Mouse (Mus musculus): ENCODE measurements around the gene Tac2.

Gene Tac2

DNA sequence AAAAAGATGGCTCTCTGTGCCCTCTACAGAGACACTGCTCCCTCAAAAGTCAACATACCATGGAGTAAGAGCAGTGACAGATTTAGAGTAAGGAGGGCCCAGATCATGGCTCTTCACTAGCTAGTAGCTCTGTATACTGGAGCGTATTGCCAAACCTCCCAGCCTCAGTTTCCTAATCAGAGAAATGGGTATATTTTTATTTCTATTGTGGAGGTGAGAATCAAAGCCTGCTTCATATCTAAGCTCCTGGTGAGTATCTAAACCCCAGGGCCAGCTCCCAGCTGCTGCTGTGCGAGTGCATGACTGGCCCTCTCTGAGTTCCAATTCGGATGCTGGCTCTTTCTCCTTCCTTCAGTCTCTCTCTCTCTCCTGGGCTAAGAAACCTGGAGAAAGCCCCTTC, at the start of gene Tac2:
Gene Tac2, plus strand, starts transcription at position 301 of the 400 bp plus-strand sequence.
- no peak for DNase-seq (ENCODE audit: low spot score in 2 of 2)

DNA sequence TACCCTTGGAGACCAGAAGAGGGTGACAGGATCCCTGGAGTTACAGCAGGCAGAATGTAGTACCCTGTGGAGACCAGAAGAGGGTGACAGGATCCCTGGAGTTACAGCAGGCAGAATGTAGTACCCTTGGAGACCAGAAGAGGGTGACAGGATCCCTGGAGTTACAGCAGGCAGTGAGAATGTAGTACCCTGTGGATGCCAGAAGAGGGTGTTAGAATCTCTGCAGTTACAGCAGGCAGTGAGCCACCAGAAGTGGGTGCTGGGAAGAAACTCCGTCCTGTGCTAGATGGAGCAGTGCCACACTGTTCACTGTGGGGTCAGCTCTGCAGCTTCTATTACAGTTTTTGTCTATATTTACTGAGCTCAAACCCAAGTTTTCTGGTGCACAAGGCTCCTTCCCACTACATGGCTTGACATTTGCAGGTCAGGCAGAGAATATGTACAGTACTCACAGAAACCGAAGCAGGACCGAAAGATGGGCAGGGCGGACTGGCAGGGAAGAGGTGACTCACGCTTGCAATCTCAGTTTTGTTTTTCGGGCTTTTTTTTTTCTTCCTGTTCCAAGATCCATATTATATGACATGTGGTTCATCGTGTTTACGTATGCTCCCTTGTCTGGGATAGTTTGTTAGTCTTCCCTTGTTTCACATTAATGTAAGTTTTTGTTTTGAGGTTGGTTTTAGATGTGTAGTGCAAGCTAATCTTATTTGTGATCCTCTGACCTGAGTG, 49.3 kb upstream of the Tac2 start:
- peak; percentile 39 to 73 for DNase-seq (ENCODE audit: low spot score in 2 of 2)

GRCm38 (mm10) chr10:127675859-127676398, 48.3 kb upstream of the Tac2 start:
- DNase-seq (ENCODE audit: low spot score in 2 of 2), result no peak

GRCm38 (mm10) chr10:127676691-127677548, 47.4 kb upstream of the Tac2 start:
- DNase-seq (ENCODE audit: low spot score in 2 of 2), result peak; percentile 84 to 87

- peak in 1 of 2 experiments; percentile 54 for DNase-seq (ENCODE audit: low spot score in 2 of 2)
These were observed 46.5 kb upstream of the Tac2 start for GRCm38 (mm10) chr10:127677591-127678336.

DNA sequence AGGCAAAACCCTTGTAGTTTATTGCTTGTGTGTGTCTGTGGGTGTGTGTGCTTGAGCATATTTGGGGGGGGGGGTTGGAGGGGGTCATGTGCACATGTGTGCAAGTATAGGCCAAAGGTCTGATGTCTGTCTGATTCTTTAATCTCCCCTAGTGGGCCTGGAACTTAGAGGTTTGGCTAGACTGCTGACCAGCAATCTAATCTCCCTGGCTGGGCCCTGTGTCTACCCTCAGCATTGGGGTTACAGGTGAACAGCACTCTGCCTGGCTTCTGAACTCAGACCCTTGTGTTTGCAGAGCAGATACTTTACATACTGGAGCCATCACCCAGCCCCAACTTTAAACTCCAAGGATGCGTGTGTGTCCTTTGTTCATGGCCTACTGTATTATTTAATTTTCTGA, 45.1 kb upstream of the Tac2 start:
- no peak for DNase-seq (ENCODE audit: low spot score in 2 of 2)

DNA sequence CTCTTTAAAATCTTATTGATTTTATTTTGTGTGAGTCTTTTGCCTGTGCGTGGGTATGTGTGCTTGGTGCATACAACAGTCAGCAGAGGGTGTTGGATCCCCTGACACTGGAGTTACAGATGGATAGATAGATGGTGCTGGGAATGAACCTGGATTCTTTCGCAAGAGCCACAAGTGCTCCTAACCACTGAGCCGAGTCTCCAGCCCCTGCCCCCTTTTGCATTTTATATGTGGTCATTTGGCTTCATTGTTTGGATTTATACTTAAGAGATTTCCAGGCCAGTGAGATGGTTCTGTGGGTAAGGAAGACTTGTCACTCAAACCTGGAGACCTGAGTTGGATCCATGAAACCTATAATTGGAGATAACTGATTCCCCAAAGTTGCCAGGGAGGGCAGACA, 44.4 kb upstream of the Tac2 start:
- DNase-seq (ENCODE audit: low spot score in 2 of 2), result no peak

DNA sequence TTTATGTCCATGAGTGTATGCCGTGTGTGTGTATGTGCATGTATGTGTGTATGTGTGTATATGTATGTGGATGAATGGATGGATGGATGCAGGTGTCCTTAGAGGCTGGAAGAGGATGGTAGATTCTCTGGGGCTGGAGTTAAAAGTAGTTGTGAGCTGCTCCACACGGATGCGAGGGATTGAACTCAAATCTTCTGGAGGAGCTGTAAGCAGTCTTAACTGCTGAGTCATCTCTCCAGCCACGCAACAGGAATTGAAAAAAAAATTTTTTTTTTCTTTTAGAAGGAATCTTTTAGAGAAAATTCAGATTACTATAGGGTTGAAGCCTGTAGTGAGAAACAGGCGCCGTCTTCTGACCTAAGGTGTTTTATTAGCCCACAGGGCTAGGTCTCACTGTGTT, 41.4 kb upstream of the Tac2 start:
- no peak for DNase-seq (ENCODE audit: low spot score in 2 of 2)

GRCm38 (mm10) chr10:127691053-127691452, 33.2 kb upstream of the Tac2 start:
- no peak for DNase-seq (ENCODE audit: low spot score in 2 of 2)

- DNase-seq (ENCODE audit: low spot score in 2 of 2), result no peak
These were observed 29.6 kb upstream of the Tac2 start for GRCm38 (mm10) chr10:127694636-127695035.

DNA sequence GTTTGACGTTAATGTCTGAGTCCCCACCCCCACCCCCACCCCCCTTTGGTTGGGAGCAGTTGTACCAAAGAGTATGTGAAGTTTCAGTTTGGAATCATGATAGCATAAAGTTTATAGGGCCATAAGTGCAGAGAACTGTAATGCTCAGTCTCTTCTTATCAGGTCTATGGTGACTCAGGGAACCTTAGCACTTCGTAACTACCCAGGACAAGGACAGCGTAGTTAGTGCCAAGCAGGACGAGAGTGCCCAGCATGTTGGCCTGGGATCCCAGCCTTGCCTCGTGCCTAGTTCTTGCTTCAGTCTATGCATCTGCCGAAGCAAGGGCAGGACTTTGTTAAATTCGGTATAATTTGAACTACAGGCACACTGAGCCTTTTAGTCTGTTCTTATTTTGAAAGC, 28.5 kb upstream of the Tac2 start:
- DNase-seq (ENCODE audit: low spot score in 2 of 2), result no peak

DNA sequence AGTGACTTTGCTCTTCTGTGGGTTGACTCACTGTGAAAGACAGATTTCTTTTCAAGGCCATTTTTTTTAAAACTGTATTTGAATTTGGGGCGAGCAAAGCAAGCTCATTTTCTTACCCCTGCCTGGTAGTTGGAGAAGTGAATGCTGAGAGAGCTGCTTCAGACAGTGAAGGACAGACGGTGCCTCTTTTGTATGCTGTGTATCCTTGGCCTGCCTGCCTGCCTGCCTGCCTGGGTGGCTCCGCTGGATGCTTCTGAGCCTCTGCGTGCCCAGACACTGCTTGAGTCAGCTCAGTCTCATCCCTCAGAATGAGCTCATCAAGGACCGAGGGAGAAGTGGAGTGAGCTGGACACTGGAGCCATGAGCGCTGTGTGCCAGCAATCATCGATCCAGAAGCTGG, 25.3 kb upstream of the Tac2 start:
- no peak for DNase-seq (ENCODE audit: low spot score in 2 of 2)

- no peak for DNase-seq (ENCODE audit: low spot score in 2 of 2)
These were observed 21.0 kb upstream of the Tac2 start for GRCm38 (mm10) chr10:127703299-127703698.

DNA sequence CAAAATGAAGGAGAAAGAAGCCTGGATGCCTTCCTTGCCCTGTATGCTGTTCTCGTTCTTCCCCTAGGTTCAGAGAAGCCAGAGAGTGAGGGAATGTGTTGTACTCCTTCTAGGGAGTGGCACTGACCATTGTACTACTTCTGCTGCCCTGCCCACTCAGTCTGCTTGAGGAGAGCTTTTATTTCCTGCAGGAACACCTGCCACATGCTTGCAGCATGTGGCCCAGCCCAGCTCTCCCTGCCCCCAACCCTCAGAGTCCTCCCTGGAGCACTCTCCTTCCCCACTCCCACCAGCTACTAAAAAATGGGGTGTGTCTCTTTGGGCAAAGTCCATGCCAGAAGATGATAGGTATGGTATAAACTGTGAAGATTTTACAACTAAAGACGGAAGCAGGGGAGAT, 20.0 kb upstream of the Tac2 start:
- no peak for DNase-seq (ENCODE audit: low spot score in 2 of 2)

GRCm38 (mm10) chr10:127704766-127705220, 19.5 kb upstream of the Tac2 start, which contains the start of gene Myo1a:
Gene Myo1a (plus strand): TSS chr10:127705170.
- DNase-seq (ENCODE audit: low spot score in 2 of 2), result no peak

GRCm38 (mm10) chr10:127705783-127706182, 18.5 kb upstream of the Tac2 start:
- DNase-seq (ENCODE audit: low spot score in 2 of 2), result no peak

- DNase-seq (ENCODE audit: low spot score in 2 of 2), result no peak
These were observed 16.6 kb upstream of the Tac2 start for GRCm38 (mm10) chr10:127707721-127708120.

DNA sequence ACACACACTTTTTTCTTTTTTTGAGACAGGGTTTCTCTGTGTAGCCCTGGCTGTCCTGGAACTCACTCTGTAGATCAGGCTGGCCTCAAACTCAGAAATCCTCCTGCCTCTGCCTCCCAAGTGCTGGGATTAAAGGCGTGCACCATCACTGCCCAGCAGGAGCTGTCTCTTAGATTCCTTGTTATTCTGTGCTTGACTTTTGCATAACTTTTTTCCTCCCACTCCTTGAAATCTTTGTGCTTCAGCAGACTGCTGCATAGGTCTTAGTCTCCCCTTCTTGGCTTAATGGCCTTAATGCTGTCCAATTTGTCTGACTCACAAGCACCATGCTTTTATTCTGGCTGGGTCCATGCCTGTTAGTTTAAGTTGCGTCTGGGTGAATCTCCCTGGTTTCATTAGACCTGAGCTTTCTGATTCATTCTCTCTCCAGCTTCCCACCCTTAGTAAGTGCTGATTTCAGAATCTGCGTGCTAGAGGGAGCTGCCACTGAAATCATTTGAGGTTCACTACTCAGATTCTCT, 15.4 kb upstream of the Tac2 start:
- no peak for DNase-seq (ENCODE audit: low spot score in 2 of 2)

DNA sequence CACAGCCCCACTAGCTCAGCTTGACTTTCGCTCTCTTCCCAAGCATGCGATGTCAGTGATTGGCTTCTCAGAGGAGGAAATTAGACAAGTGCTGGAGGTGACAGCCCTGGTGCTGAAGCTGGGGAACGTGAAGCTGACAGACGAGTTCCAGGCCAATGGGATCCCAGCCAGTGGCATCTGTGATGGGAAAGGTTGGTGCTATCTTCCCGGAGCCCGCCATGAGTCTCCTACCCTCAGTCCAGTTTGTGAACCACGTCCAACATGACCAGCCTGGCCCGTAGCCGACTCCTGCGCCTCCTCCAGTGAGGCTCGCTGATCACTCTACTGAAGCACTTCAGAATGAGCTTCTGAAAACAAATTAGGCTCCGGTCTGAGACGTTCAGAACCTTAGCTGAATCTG, 13.9 kb upstream of the Tac2 start:
- no peak for DNase-seq (ENCODE audit: low spot score in 2 of 2)

DNA sequence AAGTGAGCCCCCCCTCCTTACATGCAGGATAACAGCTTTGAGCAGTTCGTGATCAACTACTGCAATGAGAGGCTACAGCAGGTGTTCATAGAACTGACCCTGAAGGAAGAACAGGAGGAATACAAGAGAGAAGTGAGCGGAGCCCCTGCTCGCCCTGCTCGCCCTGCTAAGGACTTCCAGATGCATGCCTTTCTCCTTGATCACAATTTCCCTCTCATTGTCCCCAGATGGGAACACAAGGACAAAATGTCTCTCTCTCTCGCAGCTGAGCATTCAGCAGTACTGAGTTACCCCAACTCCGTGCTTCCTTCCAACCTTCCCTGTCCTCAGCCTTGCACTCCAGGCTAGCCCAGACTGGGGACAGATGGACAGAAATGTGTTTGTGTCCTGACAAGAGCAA, 11.5 kb upstream of the Tac2 start:
- DNase-seq (ENCODE audit: low spot score in 2 of 2), result no peak

DNA sequence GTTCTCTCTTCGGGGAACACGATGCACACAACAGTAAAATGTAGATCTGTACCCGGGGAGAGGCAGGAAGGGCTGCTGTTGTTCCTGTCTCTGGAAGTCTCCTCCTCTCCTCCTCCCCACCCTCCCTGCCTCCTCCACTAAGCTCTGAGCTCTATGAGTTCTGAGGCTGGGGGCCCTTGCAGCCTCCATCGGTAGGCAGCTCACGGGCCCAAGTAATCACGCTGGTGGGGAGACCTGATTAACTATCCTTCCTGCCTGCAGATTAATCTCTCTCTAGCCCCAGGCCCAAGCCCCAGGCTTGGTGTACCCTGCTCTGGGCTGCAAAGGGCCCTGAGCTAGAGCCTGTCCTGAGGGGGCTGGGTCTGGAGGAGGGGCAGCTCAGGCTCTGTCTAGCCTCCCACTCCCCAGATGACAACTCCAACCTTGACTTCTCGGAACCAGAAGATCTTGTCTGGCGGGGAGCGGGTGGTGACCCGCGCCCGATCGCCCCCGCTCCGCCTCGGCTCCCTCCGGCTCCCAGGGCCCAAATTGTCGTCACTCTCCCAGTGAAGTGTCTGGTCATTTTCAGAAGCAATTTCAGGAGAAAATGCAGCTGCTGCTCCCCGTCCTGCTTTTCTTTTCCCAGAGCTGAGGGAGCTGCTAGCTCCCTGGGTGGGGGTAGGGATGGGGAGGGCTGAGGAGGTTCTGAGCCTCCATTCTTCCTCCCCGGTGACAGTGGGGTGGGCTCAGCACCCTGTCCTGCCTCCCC, 2.4 kb upstream of the Tac2 start:
- no peak for DNase-seq (ENCODE audit: low spot score in 2 of 2)
